Mouse (Mus musculus) CH12.LX (cell line): ENCODE data around the gene Olfr273. TPM values are rescaled to one million over a fixed set of nuclear protein-coding genes. Genes with fewer than 3 reads are reported as not detected.
A peak's percentile ranks its signal among the peaks of the same experiment; 100 is the strongest.

Experiments
- DNase-seq: peaks from one replicate; pipeline ENCODE4 v3.0.0-alpha.2; 2013; ENCODE audit errors: extremely low read depth
- H3K27ac ChIP-seq: 2 replicates; pipeline ENCODE4 v1.5.1; 2012; ENCODE audit warnings: low read depth, mild to moderate bottlenecking, control low read depth, moderate library complexity; ENCODE audit not compliant: insufficient read depth
- H3K27me3 ChIP-seq: replicated peaks from 2 replicates; pipeline ENCODE3; 2012; ENCODE audit warnings: inconsistent platforms
- H3K36me3 ChIP-seq, 2 experiments: replicated peaks in 1 of 2; 2 replicates each; pipeline versions ENCODE3 to v1.6.1; 2012; ENCODE audit warnings: inconsistent platforms in 1 of 2, low read length in 1 of 2, mild to moderate bottlenecking in 1 of 2, mixed read lengths in 1 of 2, moderate library complexity in 1 of 2; ENCODE audit not compliant: control insufficient read depth in 1 of 2, insufficient read depth in 1 of 2
- H3K4me1 ChIP-seq, 2 experiments: 2 replicates each; pipeline ENCODE4 v1.6.1; 2012; ENCODE audit warnings: inconsistent platforms in 1 of 2, moderate library complexity in 1 of 2; ENCODE audit not compliant: insufficient read depth in 2 of 2, control insufficient read depth in 1 of 2
- H3K4me2 ChIP-seq: 2 replicates; pipeline ENCODE4 v1.6.1; 2012; ENCODE audit warnings: low read depth, mild to moderate bottlenecking, control low read depth; ENCODE audit not compliant: poor library complexity, insufficient read depth, severe bottlenecking
- H3K4me3 ChIP-seq, 3 experiments: fragments of 150-350 bp in 1 of 3; sonication (generic) in 1 of 3; replicated peaks in 1 of 3; 2 replicates each; pipeline versions ENCODE3 to v1.5.1; 2011 to 2012; ENCODE audit warnings: low read depth in 2 of 3, low read length in 2 of 3, mild to moderate bottlenecking in 2 of 3, moderate library complexity in 2 of 3, control low read depth in 1 of 3, improper control_type of control experiment in 1 of 3, inconsistent platforms in 1 of 3, mixed read lengths in 1 of 3; ENCODE audit not compliant: poor library complexity in 1 of 3
- H3K79me2 ChIP-seq: replicated peaks from 2 replicates; pipeline ENCODE4 v1.6.1; 2012; ENCODE audit warnings: mild to moderate bottlenecking, moderate library complexity; ENCODE audit not compliant: control insufficient read depth, poor library complexity, insufficient read depth, severe bottlenecking; ENCODE audit errors: extremely low read depth
- H3K9ac ChIP-seq: 2 replicates; pipeline ENCODE4 v1.6.1; 2012; ENCODE audit warnings: low read depth, mild to moderate bottlenecking, control low read depth, moderate library complexity; ENCODE audit not compliant: insufficient read depth
- H3K9me3 ChIP-seq: replicated peaks from 2 replicates; pipeline ENCODE3; 2012; ENCODE audit warnings: low read length, inconsistent platforms, mixed read lengths
- BHLHE40 ChIP-seq: IDR thresholded peaks from 2 replicates; pipeline ENCODE4 v1.6.1; 2011; ENCODE audit warnings: mild to moderate bottlenecking, low read depth, low read length, improper control_type of control experiment
- CHD1 ChIP-seq: IDR thresholded peaks from 2 replicates; pipeline ENCODE4 v1.6.1; 2012; ENCODE audit warnings: low read depth, low read length, improper control_type of control experiment, inconsistent platforms
- CTCF ChIP-seq, 2 experiments: IDR thresholded peaks in 1 of 2; conservative IDR thresholded peaks in 1 of 2; 2 replicates each; pipeline ENCODE4 v1.5.1; 2011 to 2012; ENCODE audit warnings: low read depth in 2 of 2, low read length in 2 of 2, improper control_type of control experiment in 1 of 2, inconsistent platforms in 1 of 2, mild to moderate bottlenecking in 1 of 2, moderate library complexity in 1 of 2
- ELF1 ChIP-seq: IDR thresholded peaks from 2 replicates; pipeline ENCODE4 v1.6.1; 2014; ENCODE audit warnings: low read depth, mild to moderate bottlenecking, inconsistent platforms, low read length, improper control_type of control experiment
- HCFC1 ChIP-seq: IDR thresholded peaks from 2 replicates; pipeline ENCODE4 v1.6.1; 2012; ENCODE audit warnings: low read depth, mild to moderate bottlenecking, inconsistent platforms, low read length, improper control_type of control experiment
- IRF4 ChIP-seq: IDR thresholded peaks from 2 replicates; pipeline ENCODE4 v1.6.1; 2014; ENCODE audit warnings: low read depth, mild to moderate bottlenecking, inconsistent platforms, low read length, improper control_type of control experiment
- JUN ChIP-seq: IDR thresholded peaks from 2 replicates; pipeline ENCODE4 v1.6.1; 2011; ENCODE audit warnings: low read depth, mild to moderate bottlenecking, low read length, improper control_type of control experiment, moderate library complexity; ENCODE audit not compliant: insufficient read depth
- JUND ChIP-seq: conservative IDR thresholded peaks from 2 replicates; pipeline ENCODE4 v1.6.1; 2011; ENCODE audit warnings: low read depth, low read length, improper control_type of control experiment
- MAFK ChIP-seq: IDR thresholded peaks from 2 replicates; pipeline ENCODE4 v1.6.1; 2011; ENCODE audit warnings: low read length, improper control_type of control experiment; ENCODE audit not compliant: insufficient replicate concordance
- MAX ChIP-seq: IDR thresholded peaks from 2 replicates; pipeline ENCODE4 v1.6.1; 2011; ENCODE audit warnings: low read length, improper control_type of control experiment
- MEF2A ChIP-seq: IDR thresholded peaks from 2 replicates; pipeline ENCODE4 v1.6.1; 2014; ENCODE audit warnings: low read depth, mild to moderate bottlenecking, inconsistent platforms, low read length, improper control_type of control experiment, borderline replicate concordance
- PAX5 ChIP-seq: IDR thresholded peaks from 2 replicates; pipeline ENCODE4 v1.6.1; 2012; ENCODE audit warnings: low read length, inconsistent platforms, mixed read lengths
- RAD21 ChIP-seq: IDR thresholded peaks from 2 replicates; pipeline ENCODE4 v1.6.1; 2011; ENCODE audit warnings: low read depth, mild to moderate bottlenecking, low read length, improper control_type of control experiment, moderate library complexity
- RCOR1 ChIP-seq: conservative IDR thresholded peaks from 2 replicates; pipeline ENCODE4 v1.6.1; 2012; ENCODE audit warnings: low read depth, mild to moderate bottlenecking, inconsistent platforms, low read length, improper control_type of control experiment
- SIN3A ChIP-seq: IDR thresholded peaks from 2 replicates; pipeline ENCODE4 v1.6.1; 2012; ENCODE audit warnings: low read length, improper control_type of control experiment, inconsistent platforms
- SMC3 ChIP-seq: IDR thresholded peaks from 2 replicates; pipeline ENCODE4 v1.6.1; 2011; ENCODE audit warnings: low read depth, low read length, improper control_type of control experiment
- UBTF ChIP-seq: IDR thresholded peaks from 2 replicates; pipeline ENCODE4 v1.6.1; 2012; ENCODE audit warnings: low read depth, mild to moderate bottlenecking, inconsistent platforms, low read length, improper control_type of control experiment, moderate library complexity
- USF2 ChIP-seq: conservative IDR thresholded peaks from 2 replicates; pipeline ENCODE4 v1.6.1; 2011; ENCODE audit warnings: low read depth, low read length, improper control_type of control experiment
- ZNF384 ChIP-seq: IDR thresholded peaks from 2 replicates; pipeline ENCODE4 v1.6.1; 2012; ENCODE audit warnings: low read depth, low read length, improper control_type of control experiment, inconsistent platforms
- dilution Hi-C: fragments of 300-500 bp; cut with MboI; formaldehyde crosslinking; loops from 2 replicates; pipeline ENCODE4 v1.14.3; 2020; ENCODE audit warnings: low sequenced_read_pairs; ENCODE audit not compliant: extremely low pct_unique_long_range_greater_than_20kb, extremely low pct_ligation_motif_present
- in situ Hi-C: fragments of 300-500 bp; cut with MboI; formaldehyde crosslinking; loops from 3 replicates; pipeline ENCODE4 v1.14.3; 2019; ENCODE audit warnings: low sequenced_read_pairs, low pct_ligation_motif_present, low pct_unique_long_range_greater_than_20kb, mixed read lengths
- polyA plus RNA-seq: library from polyadenylated mRNA; unstranded; fragments of >175 nt; gene quantifications from 2 replicates; pipeline ENCODE4 v1.2.1, GENCODE M21; 2012; ENCODE audit warnings: low read depth; ENCODE audit not compliant: insufficient read length
- total RNA-seq, 2 experiments: library from RNA; depleted of rRNA; stranded (reverse); fragments of 300-350 nt in 1 of 2; fragments of >200 nt in 1 of 2; gene quantifications; 2 replicates each; pipeline ENCODE4 v1.2.3; 2012 to 2014

The Olfr273 gene
- total and polyA plus RNA-seq, 3 experiments = not detected

DNA sequence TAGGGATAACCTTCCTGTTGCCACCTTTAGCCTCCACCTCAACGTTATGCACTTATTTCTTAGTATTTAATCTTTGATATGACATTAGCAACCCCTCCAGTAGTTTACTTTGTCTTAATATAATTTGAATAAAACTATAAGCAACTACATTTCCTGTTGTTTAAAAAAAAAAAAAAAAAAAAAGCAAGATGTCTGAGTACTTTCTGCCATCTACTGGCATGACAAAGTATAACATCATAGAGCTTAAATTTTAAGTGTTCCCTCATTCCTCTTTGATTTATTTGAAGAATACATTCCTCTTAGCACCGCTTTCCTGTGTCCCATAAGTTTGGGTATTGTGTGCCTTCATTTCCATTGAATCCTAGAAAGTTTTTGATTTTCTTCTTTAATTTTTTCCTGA, 47.2 kb downstream of the Olfr273 start:
- Histone ChIP-seq H3K27me3 (no peaks in the 10 kb centered on the region), H3K4me3 (no peak overlapping the region), H3K4me1 (no peaks in the 10 kb centered on the region), H3K36me3 (no peaks in the 10 kb centered on the region), H3K4me2 (no peak overlapping the region), H3K9ac (no peak overlapping the region), H3K79me2 (no peaks in the 10 kb centered on the region), H3K9me3 (no peaks in the 10 kb centered on the region), H3K27ac (no peak overlapping the region)
- TF ChIP-seq SIN3A = no peak
- no peak for TF ChIP-seq UBTF
- peak in 1 of 2 experiments; percentile 59; a peak in 2 of 4 replicates for TF ChIP-seq CTCF (conservative IDR thresholded peaks at IDR 0.05 in 1 of 2, IDR thresholded peaks at IDR 0.05 in 1 of 2; ENCODE audit: low read depth in 2 of 2, low read length in 2 of 2)
- TF ChIP-seq SMC3 = peak; percentile 33
- TF ChIP-seq BHLHE40 = no peak
- no peak for TF ChIP-seq MEF2A
- TF ChIP-seq CHD1 = no peak
- no peak for TF ChIP-seq JUN
- TF ChIP-seq PAX5 = no peak
- no peak for TF ChIP-seq MAX
- 0 out of 2 replicates have a peak, but pooled peaks have one; percentile 30 for TF ChIP-seq JUND
- peak; percentile 99 for TF ChIP-seq ZNF384
- no peak for TF ChIP-seq USF2
- TF ChIP-seq HCFC1 = no peak
- no peak for TF ChIP-seq IRF4
- TF ChIP-seq RCOR1 = no peak
- 0 out of 2 replicates have a peak, but pooled peaks have one; percentile 20 for TF ChIP-seq ELF1
- TF ChIP-seq RAD21 = peak; percentile 65
- no peak for TF ChIP-seq MAFK
- dilution Hi-C loops (no loop called here), in situ Hi-C loops (no loop called here)
- peak; percentile 22 for DNase-seq

Other genes with a start within 250 kb of the Olfr273 start
- gene Olfr275, start 44.6 kb downstream of the Olfr273 start, total RNA-seq (2012; rRNA removed) = not detected in 2 replicates
- gene Olfr275, start 44.6 kb downstream of the Olfr273 start, total RNA-seq (2014; rRNA removed) = not detected in 2 replicates
- not detected in 2 replicates for gene Olfr275, start 44.6 kb downstream of the Olfr273 start, polyA plus RNA-seq
- gene Olfr272, start 59.9 kb upstream of the Olfr273 start, total RNA-seq (2012; rRNA removed) = not detected in 2 replicates
- gene Olfr272, start 59.9 kb upstream of the Olfr273 start, total RNA-seq (2014; rRNA removed) = not detected in 2 replicates
- not detected in 2 replicates for gene Olfr272, start 59.9 kb upstream of the Olfr273 start, polyA plus RNA-seq
- not detected in 2 replicates for gene Olfr270, start 105.3 kb upstream of the Olfr273 start, total RNA-seq (2012; rRNA removed)
- gene Olfr270, start 105.3 kb upstream of the Olfr273 start, total RNA-seq (2014; rRNA removed) = not detected in 2 replicates
- not detected in 2 replicates for gene Olfr270, start 105.3 kb upstream of the Olfr273 start, polyA plus RNA-seq
- not detected in 2 replicates for gene Nipsnap3a, start 130.0 kb upstream of the Olfr273 start, total RNA-seq (2012; rRNA removed)
- not detected in 2 replicates for gene Nipsnap3a, start 130.0 kb upstream of the Olfr273 start, total RNA-seq (2014; rRNA removed)
- not detected in 2 replicates for gene Nipsnap3a, start 130.0 kb upstream of the Olfr273 start, polyA plus RNA-seq
- gene Nipsnap3b, start 152.6 kb upstream of the Olfr273 start, total RNA-seq (2012; rRNA removed) = 29.7 and 33.7 TPM in 2 replicates
- gene Nipsnap3b, start 152.6 kb upstream of the Olfr273 start, total RNA-seq (2014; rRNA removed) = 89.1 and 97.4 TPM in 2 replicates
- gene Nipsnap3b, start 152.6 kb upstream of the Olfr273 start, polyA plus RNA-seq = 70.9 and 82.4 TPM in 2 replicates